Mouse (Mus musculus) activated CD4-positive, CD25-positive, alpha-beta regulatory T cell, adult 4 months (primary cell): ENCODE results near the gene Slc24a3. TPM values are rescaled to one million over a fixed set of nuclear protein-coding genes. Genes with fewer than 3 reads are reported as not detected.

ENCODE experiments used
- ATAC-seq: one replicate; pipeline ENCODE4 v1.8.0; 2017
- polyA plus RNA-seq, 2 experiments: library from polyadenylated mRNA; unstranded; fragments of 100-300 nt; shearing (Covaris generic); gene quantifications; one replicate each; pipeline ENCODE4 v1.2.1; 2017

The Slc24a3 gene
- polyA plus RNA-seq: under 1 TPM; 0.56 to 0.76 TPM

- ATAC-seq: peak; percentile 83
These were observed at the start of gene Slc24a3 for GRCm38 (mm10) chr2:145167664-145168360. TSS of gene Slc24a3 (plus strand) at chr2:145167754.

GRCm38 (mm10) chr2:145117762-145118161 is 49.8 kb upstream of the Slc24a3 start:
- ATAC-seq: no peak

- no peak for ATAC-seq
These were observed 39.8 kb upstream of the Slc24a3 start for GRCm38 (mm10) chr2:145127747-145128146.

GRCm38 (mm10) chr2:145136625-145137291 is 30.8 kb upstream of the Slc24a3 start:
- ATAC-seq: no peak

- ATAC-seq: no peak
These were observed 17.1 kb upstream of the Slc24a3 start for GRCm38 (mm10) chr2:145150407-145150806.

- ATAC-seq: no peak
These were observed 16.7 kb upstream of the Slc24a3 start for GRCm38 (mm10) chr2:145150821-145151220.

GRCm38 (mm10) chr2:145152281-145152680 is 15.3 kb upstream of the Slc24a3 start:
- ATAC-seq: peak; percentile 71

- peak; percentile 29 for ATAC-seq
These were observed 8.6 kb upstream of the Slc24a3 start for GRCm38 (mm10) chr2:145158972-145159371.

GRCm38 (mm10) chr2:145161046-145161700 is 6.4 kb upstream of the Slc24a3 start:
- ATAC-seq: peak; percentile 73

- ATAC-seq: no peak
These were observed 3.5 kb upstream of the Slc24a3 start for GRCm38 (mm10) chr2:145164086-145164485.

- ATAC-seq: no peak
These were observed 3.0 kb upstream of the Slc24a3 start for GRCm38 (mm10) chr2:145164562-145164961.

GRCm38 (mm10) chr2:145165076-145165475 is 2.5 kb upstream of the Slc24a3 start:
- no peak for ATAC-seq

- ATAC-seq: no peak
These were observed 1.7 kb upstream of the Slc24a3 start for GRCm38 (mm10) chr2:145165854-145166253.

GRCm38 (mm10) chr2:145167051-145167663 is 397 bp upstream of the Slc24a3 start:
- ATAC-seq: peak; percentile 30

- ATAC-seq: no peak
These were observed 934 bp downstream of the Slc24a3 start for GRCm38 (mm10) chr2:145168405-145168971.

- no peak for ATAC-seq
These were observed 5.6 kb downstream of the Slc24a3 start for GRCm38 (mm10) chr2:145172978-145173655.

GRCm38 (mm10) chr2:145175036-145175435 is 7.5 kb downstream of the Slc24a3 start:
- ATAC-seq: no peak

- no peak for ATAC-seq
These were observed 14.9 kb downstream of the Slc24a3 start for GRCm38 (mm10) chr2:145182410-145182809.

- ATAC-seq: no peak
These were observed 21.3 kb downstream of the Slc24a3 start for GRCm38 (mm10) chr2:145188828-145189227.

GRCm38 (mm10) chr2:145196043-145196442 is 28.5 kb downstream of the Slc24a3 start:
- no peak for ATAC-seq

- peak; percentile 45 for ATAC-seq
These were observed 29.0 kb downstream of the Slc24a3 start for GRCm38 (mm10) chr2:145196501-145197042.

GRCm38 (mm10) chr2:145197076-145197475 is 29.5 kb downstream of the Slc24a3 start:
- ATAC-seq: peak; percentile 94
